In genomic region chr1:54832765-54833164, GRCm38 (mm10) we compare ENCODE assay signal across 9 mouse cellular contexts.
DNase-seq lines count a peak whose midpoint lies in the region; ATAC-seq and TF ChIP-seq lines count a peak whose summit lies in the region.
"Had no signal": no experiment of that assay in that cellular context is flagged by ENCODE, and none has a peak within 500 bp of the region (broad histone marks: within the 10 kb centered on the region; RNA-seq: fewer than 3 reads in every experiment).

No protein-coding gene starts in this region.

- peak; percentile 81 for DNase-seq in kidney, adult 2 months
- no peak for DNase-seq in kidney, adult 11 months
- DNase-seq in A20 (ENCODE audit: low read depth, low spot score): peak; percentile 62
- DNase-seq in MEL-GATA-1-ER (ENCODE audit: extremely low read depth, low read depth): peak; percentile 57
- peak; percentile 89 for DNase-seq in lung, postnatal 36 days
- no peak for DNase-seq in frontal cortex, postnatal 14 days (ENCODE audit: low spot score in 2 of 2)
- DNase-seq in spleen, adult 12 weeks (ENCODE audit: low spot score): no peak

- H3K27ac ChIP-seq in kidney, adult 2 months (ENCODE audit: insufficient read depth, low read depth, low read length): no peak overlapping the region
- H3K27ac ChIP-seq in forebrain, embryonic 12.5 days: no peak overlapping the region
- H3K27ac ChIP-seq: embryonic facial prominence, embryonic 13.5 days had no signal

- no peak overlapping the region for H3K4me2 ChIP-seq in forebrain, embryonic 12.5 days
- H3K4me2 ChIP-seq: embryonic facial prominence, embryonic 13.5 days had no signal

- 9% methylated on average over 1 of the region's 1 CpGs for WGBS in kidney, adult 2 months
- 0% methylated on average over 1 of the region's 1 CpGs for WGBS in forebrain, embryonic 12.5 days

- H3K4me1 ChIP-seq in kidney, adult 2 months (ENCODE audit: control insufficient read depth, insufficient read depth, low read length): peaks cover 15% of the 10 kb centered on the region
- no peaks in the 10 kb centered on the region; the same call in 1 of the 2 replicates for H3K4me1 ChIP-seq in forebrain, embryonic 12.5 days

- no peaks in the 10 kb centered on the region for H3K36me3 ChIP-seq in kidney, adult 2 months (ENCODE audit: control insufficient read depth, insufficient read depth, low read length)
- no peaks in the 10 kb centered on the region for H3K36me3 ChIP-seq in forebrain, embryonic 12.5 days (replicated peaks)
- H3K36me3 ChIP-seq: embryonic facial prominence, embryonic 13.5 days had no signal

- H3K4me3 ChIP-seq in kidney, adult 2 months (ENCODE audit: insufficient read depth, low read depth, low read length): no peak overlapping the region
- no peak overlapping the region for H3K4me3 ChIP-seq in forebrain, embryonic 12.5 days (replicated peaks)
- H3K4me3 ChIP-seq: embryonic facial prominence, embryonic 13.5 days had no signal

- TF ChIP-seq CTCF in kidney, adult 2 months (conservative IDR thresholded peaks at IDR 0.05; ENCODE audit: insufficient read depth, insufficient read length, low read depth, low read length): no peak

- peak; percentile 41 for ATAC-seq in forebrain, embryonic 12.5 days (ENCODE audit: low FRiP score)

- no peak for TF ChIP-seq POLR2A in kidney, adult 2 months (IDR thresholded peaks at IDR 0.05; ENCODE audit: low read depth, low read length)

- no peaks in the 10 kb centered on the region for H3K9me3 ChIP-seq in forebrain, embryonic 12.5 days
- H3K9me3 ChIP-seq: embryonic facial prominence, embryonic 13.5 days had no signal

- H3K9ac ChIP-seq in forebrain, embryonic 12.5 days: no peak overlapping the region
- H3K9ac ChIP-seq: embryonic facial prominence, embryonic 13.5 days had no signal

- no peaks in the 10 kb centered on the region for H3K27me3 ChIP-seq in kidney, adult 2 months (replicated peaks; ENCODE audit: control insufficient read depth, insufficient read depth, low read length)
- no peaks in the 10 kb centered on the region for H3K27me3 ChIP-seq in forebrain, embryonic 12.5 days
- H3K27me3 ChIP-seq: embryonic facial prominence, embryonic 13.5 days had no signal

Comparison
In these comparisons a context has a peak if more than half of its experiments do, and no peak if none do; other contexts are left out.
1. DNase-seq: peak in kidney, adult 2 months (single experiment), A20 (single experiment), MEL-GATA-1-ER (single experiment) and lung, postnatal 36 days (single experiment); none in kidney, adult 11 months (single experiment), frontal cortex, postnatal 14 days (0 of 2) and spleen, adult 12 weeks (single experiment).